Mouse (Mus musculus): ENCODE data around the gene Myh3. TPM values are rescaled to one million over a fixed set of nuclear protein-coding genes. Genes with fewer than 3 reads are reported as not detected.

The Myh3 gene
- polyA plus RNA-seq, 1 experiment from 2014 or later = 0.87 TPM

DNA sequence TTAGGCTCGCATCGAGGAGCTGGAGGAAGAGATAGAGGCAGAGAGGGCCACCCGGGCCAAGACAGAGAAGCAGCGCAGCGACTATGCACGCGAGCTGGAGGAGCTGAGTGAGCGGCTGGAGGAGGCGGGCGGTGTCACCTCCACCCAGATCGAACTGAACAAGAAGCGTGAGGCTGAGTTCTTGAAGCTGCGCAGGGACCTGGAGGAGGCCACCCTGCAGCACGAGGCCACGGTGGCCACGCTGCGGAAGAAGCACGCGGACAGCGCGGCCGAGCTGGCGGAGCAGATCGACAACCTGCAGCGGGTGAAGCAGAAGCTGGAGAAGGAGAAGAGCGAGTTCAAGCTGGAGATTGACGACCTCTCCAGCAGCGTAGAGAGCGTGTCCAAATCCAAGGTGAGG lies 16.4 kb downstream of the Myh3 start:
- H3K4me2 ChIP-seq = no peak overlapping the region
- H3K4me1 ChIP-seq = no peaks in the 10 kb centered on the region
- no peak overlapping the region for H3K27ac ChIP-seq
- H3K36me3 ChIP-seq (replicated peaks) = no peaks in the 10 kb centered on the region
- 80% methylated on average over 29 of the region's 29 CpGs for WGBS
- H3K9ac ChIP-seq = no peak overlapping the region
- H3K27me3 ChIP-seq = 0 out of 2 replicates have a peak, but pooled peaks cover 3% of the 10 kb centered on the region
- no peak for ATAC-seq (ENCODE audit: low FRiP score)
- no peaks in the 10 kb centered on the region for H3K9me3 ChIP-seq
- no peak overlapping the region for H3K4me3 ChIP-seq (replicated peaks)

DNA sequence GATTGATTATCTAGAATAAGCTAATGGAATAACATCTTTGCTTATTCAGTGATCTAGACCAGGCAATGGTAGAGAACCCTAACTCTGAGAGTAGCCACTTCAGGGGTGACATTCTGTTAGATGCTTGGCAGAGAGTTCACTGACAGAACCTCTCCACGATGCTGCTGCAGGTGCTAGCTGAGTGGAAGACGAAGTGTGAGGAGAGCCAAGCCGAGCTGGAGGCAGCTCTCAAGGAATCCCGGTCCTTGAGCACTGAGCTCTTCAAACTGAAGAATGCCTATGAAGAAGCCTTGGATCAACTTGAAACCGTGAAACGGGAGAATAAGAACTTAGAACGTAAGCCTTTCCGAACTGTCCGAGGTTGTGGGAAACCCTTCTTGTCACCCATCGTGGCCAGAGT lies 19.6 kb downstream of the Myh3 start:
- H3K4me2 ChIP-seq = no peak overlapping the region
- 92% methylated on average over 10 of the region's 10 CpGs for WGBS
- no peaks in the 10 kb centered on the region for H3K9me3 ChIP-seq
- H3K4me1 ChIP-seq = no peaks in the 10 kb centered on the region
- ATAC-seq (ENCODE audit: low FRiP score) = no peak
- no peak overlapping the region for H3K27ac ChIP-seq
- H3K4me3 ChIP-seq (replicated peaks) = no peak overlapping the region
- H3K36me3 ChIP-seq (replicated peaks) = no peaks in the 10 kb centered on the region
- H3K27me3 ChIP-seq = peaks cover 12% of the 10 kb centered on the region; the same call in 1 of the 2 replicates
- H3K9ac ChIP-seq = no peak overlapping the region

DNA sequence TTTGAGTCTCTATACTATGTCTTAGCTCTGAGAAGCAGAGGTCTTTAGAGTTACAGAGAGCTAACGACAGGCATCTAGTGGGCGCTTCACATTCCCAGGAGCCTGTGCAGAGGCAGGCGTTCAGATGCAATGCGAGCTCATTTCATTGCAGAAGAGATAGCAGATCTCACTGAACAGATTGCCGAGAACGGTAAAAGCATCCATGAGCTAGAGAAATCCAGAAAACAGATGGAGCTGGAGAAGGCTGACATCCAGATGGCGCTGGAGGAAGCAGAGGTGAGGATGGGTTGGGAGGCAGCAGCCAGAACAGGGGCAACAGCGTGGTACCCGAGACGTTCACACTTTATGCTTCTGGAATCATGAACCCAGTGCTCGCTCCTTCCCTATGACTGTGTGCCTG lies 20.3 kb downstream of the Myh3 start:
- Histone ChIP-seq H3K36me3 (replicated peaks) (no peaks in the 10 kb centered on the region), H3K4me3 (replicated peaks) (no peak overlapping the region), H3K9me3 (no peaks in the 10 kb centered on the region), H3K27me3 (peaks cover 12% of the 10 kb centered on the region; the same call in 1 of the 2 replicates), H3K9ac (no peak overlapping the region), H3K4me2 (no peak overlapping the region), H3K27ac (no peak overlapping the region), H3K4me1 (no peaks in the 10 kb centered on the region)
- no peak for ATAC-seq (ENCODE audit: low FRiP score)
- 85% methylated on average over 11 of the region's 11 CpGs for WGBS

DNA sequence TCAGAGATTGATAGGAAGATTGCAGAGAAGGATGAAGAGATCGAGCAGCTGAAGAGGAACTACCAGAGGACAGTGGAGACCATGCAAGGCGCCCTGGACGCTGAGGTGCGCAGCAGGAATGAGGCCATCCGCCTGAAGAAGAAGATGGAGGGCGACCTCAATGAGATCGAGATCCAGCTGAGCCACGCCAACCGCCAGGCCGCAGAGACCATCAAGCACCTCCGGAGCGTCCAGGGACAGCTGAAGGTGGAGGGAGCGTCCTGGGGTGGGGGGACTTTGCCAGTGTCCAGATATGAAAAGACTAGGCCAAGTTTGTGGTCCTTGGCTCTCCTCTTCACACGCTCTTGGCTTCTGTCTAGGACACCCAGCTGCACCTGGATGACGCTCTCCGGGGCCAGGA lies 21.1 kb downstream of the Myh3 start:
- Histone ChIP-seq H3K4me1 (no peaks in the 10 kb centered on the region), H3K27ac (no peak overlapping the region), H3K4me3 (replicated peaks) (no peak overlapping the region), H3K36me3 (replicated peaks) (no peaks in the 10 kb centered on the region), H3K9me3 (no peaks in the 10 kb centered on the region), H3K4me2 (no peak overlapping the region), H3K27me3 (peaks cover 12% of the 10 kb centered on the region; the same call in 1 of the 2 replicates), H3K9ac (no peak overlapping the region)
- WGBS = 95% methylated on average over 16 of the region's 16 CpGs
- no peak for ATAC-seq (ENCODE audit: low FRiP score)

DNA sequence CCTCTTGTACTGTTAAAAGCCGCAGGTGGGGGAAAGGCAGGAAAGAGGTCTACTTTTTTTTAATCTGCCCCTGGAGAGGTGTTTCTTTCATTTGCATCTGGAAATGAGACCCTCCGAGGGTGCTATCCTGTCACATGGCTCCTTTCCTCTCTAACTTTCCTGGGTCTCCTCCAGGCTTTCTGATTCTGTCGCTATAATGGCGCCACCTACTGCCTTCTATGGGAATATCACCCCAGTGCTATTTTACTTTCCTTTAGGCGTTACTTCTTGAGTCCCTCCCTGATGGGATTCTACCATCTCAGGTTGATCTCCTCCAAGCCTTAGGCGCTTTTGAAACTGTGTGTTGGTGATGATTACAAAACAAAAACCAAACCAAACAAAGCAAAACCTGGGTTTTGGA lies 22.1 kb downstream of the Myh3 start:
- H3K27me3 ChIP-seq = peaks cover 12% of the 10 kb centered on the region; the same call in 1 of the 2 replicates
- no peaks in the 10 kb centered on the region for H3K36me3 ChIP-seq (replicated peaks)
- no peak for ATAC-seq (ENCODE audit: low FRiP score)
- H3K27ac ChIP-seq = no peak overlapping the region
- H3K4me1 ChIP-seq = peaks cover 2% of the 10 kb centered on the region; the same call in 1 of the 2 replicates
- no peaks in the 10 kb centered on the region for H3K9me3 ChIP-seq
- H3K4me2 ChIP-seq = no peak overlapping the region
- 41% methylated on average over 6 of the region's 6 CpGs for WGBS
- no peak overlapping the region for H3K9ac ChIP-seq
- H3K4me3 ChIP-seq (replicated peaks) = no peak overlapping the region

DNA sequence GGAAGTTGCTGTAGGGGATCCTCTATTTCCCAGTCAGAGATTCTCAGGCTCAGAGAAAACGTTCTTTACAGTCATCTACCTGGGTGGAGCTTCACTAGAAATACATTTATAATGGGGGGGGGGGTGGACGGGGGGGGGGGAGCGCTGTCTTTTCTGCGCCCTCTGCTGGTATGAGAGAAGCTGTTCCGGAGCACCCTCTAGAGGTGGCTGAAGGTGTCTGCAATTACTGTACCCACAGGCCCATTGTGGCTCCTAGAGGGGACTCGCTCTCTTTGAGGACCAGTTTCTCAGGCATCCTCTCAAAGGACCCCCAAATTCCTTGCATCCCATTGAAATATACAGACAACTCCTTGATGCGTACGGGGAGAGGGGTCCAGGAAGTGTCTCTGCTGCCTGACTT lies 23.6 kb downstream of the Myh3 start:
- Histone ChIP-seq H3K36me3 (replicated peaks) (no peaks in the 10 kb centered on the region), H3K4me1 (peaks cover 10% of the 10 kb centered on the region), H3K9ac (no peak overlapping the region), H3K4me3 (replicated peaks) (no peak overlapping the region), H3K9me3 (no peaks in the 10 kb centered on the region), H3K27me3 (peaks cover 12% of the 10 kb centered on the region; the same call in 1 of the 2 replicates), H3K4me2 (no peak overlapping the region), H3K27ac (no peak overlapping the region)
- 39% methylated on average over 6 of the region's 8 CpGs for WGBS
- ATAC-seq (ENCODE audit: low FRiP score) = no peak

DNA sequence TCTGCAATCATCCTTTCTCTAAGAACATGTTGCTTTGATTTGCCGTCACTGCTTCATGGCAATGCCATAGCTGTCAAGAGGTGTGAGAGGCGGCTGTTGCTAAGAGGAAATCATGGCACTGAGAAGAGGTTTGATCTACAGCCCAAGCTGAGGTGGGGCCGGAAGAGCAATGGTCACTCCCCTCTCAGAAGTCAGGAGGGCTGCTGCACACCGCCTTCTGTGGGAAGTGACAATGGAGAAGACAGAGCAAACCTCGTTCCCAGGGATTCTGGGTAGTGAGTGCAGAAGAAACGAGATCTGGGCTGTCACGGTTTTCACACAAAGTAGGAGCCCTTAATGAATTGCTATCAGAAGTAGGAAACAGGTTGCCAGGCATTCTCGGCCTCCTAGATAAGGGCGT lies 25.2 kb downstream of the Myh3 start:
- no peak overlapping the region for H3K4me3 ChIP-seq (replicated peaks)
- 88% methylated on average over 9 of the region's 9 CpGs for WGBS
- no peak overlapping the region for H3K4me2 ChIP-seq
- H3K36me3 ChIP-seq (replicated peaks) = no peaks in the 10 kb centered on the region
- H3K9me3 ChIP-seq = no peaks in the 10 kb centered on the region
- no peak overlapping the region for H3K27ac ChIP-seq
- peaks cover 10% of the 10 kb centered on the region for H3K4me1 ChIP-seq
- H3K9ac ChIP-seq = no peak overlapping the region
- ATAC-seq (ENCODE audit: low FRiP score) = no peak
- H3K27me3 ChIP-seq = peaks cover 12% of the 10 kb centered on the region; the same call in 1 of the 2 replicates

DNA sequence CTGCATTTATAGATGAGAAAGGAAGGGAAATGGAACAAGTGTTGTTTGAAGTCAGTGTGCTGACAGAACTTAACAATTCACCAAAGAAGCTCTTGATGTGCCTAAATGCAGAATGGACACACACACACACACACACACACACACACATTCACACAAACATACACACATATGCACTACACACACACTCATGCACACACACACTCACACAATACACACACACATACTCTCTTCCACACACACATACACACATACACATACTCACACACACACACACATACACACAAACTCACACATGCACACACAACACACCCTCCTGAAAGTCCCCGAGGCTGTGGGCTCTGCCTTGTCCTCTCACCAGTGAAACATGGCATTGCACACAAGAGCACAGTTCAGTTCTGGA lies 26.1 kb downstream of the Myh3 start:
- H3K27me3 ChIP-seq = peaks cover 12% of the 10 kb centered on the region; the same call in 1 of the 2 replicates
- no peak overlapping the region for H3K27ac ChIP-seq
- H3K4me1 ChIP-seq = peaks cover 10% of the 10 kb centered on the region
- H3K9me3 ChIP-seq = no peaks in the 10 kb centered on the region
- H3K9ac ChIP-seq = no peak overlapping the region
- 80% methylated on average over 1 of the region's 1 CpGs for WGBS
- no peak for ATAC-seq (ENCODE audit: low FRiP score)
- no peak overlapping the region for H3K4me2 ChIP-seq
- H3K4me3 ChIP-seq (replicated peaks) = no peak overlapping the region
- H3K36me3 ChIP-seq (replicated peaks) = no peaks in the 10 kb centered on the region

DNA sequence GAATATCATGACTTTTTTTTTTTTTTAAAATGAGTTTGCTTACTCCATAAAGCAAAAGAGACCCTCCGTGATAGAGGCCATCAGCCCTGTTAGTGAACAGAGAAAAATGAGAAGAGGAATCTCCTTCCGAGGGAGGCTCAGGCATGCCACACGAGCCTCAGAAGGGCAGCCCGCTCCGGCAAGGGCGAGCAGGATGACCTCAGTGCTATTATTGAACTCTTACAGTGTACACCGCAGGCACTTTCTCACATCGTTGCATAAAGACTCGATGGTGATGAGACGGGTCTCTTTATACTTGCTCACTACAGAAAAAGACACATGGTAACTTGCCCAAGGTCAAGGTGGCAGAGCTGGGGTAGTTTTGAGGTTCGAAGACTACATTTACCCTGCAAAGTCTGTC lies 26.6 kb downstream of the Myh3 start:
- no peak overlapping the region for H3K27ac ChIP-seq
- no peak overlapping the region for H3K4me3 ChIP-seq (replicated peaks)
- H3K36me3 ChIP-seq (replicated peaks) = no peaks in the 10 kb centered on the region
- ATAC-seq (ENCODE audit: low FRiP score) = no peak
- peaks cover 12% of the 10 kb centered on the region; the same call in 1 of the 2 replicates for H3K27me3 ChIP-seq
- WGBS = 72% methylated on average over 11 of the region's 11 CpGs
- peaks cover 10% of the 10 kb centered on the region for H3K4me1 ChIP-seq
- no peak overlapping the region for H3K9ac ChIP-seq
- no peaks in the 10 kb centered on the region for H3K9me3 ChIP-seq
- H3K4me2 ChIP-seq = no peak overlapping the region

DNA sequence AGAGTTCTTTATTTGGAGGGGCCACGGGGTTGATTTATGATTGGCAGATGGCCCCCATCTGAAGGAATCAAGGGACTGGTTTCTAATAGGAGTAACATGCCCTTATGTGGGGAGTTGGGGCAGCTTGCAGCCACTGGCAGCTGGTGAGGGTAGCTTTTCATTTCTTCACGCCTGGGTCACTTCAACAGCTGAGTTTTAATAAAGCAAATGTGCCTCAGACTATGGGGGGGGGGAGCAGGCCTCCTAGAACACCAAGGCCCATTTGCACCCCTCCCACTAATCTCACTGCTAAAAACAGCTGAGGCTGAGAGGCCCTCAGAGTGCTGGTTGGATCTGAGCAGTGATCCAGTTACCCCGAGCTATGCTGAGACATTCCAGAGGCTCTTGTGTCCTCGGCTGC lies 27.6 kb downstream of the Myh3 start:
- WGBS = 46% methylated on average over 4 of the region's 4 CpGs
- H3K36me3 ChIP-seq (replicated peaks) = no peaks in the 10 kb centered on the region
- no peak overlapping the region for H3K27ac ChIP-seq
- no peak overlapping the region for H3K4me3 ChIP-seq (replicated peaks)
- no peak for ATAC-seq (ENCODE audit: low FRiP score)
- H3K4me2 ChIP-seq = no peak overlapping the region
- no peaks in the 10 kb centered on the region for H3K9me3 ChIP-seq
- no peak overlapping the region for H3K9ac ChIP-seq
- H3K4me1 ChIP-seq = peaks cover 10% of the 10 kb centered on the region
- peaks cover 16% of the 10 kb centered on the region; the same call in 1 of the 2 replicates for H3K27me3 ChIP-seq

DNA sequence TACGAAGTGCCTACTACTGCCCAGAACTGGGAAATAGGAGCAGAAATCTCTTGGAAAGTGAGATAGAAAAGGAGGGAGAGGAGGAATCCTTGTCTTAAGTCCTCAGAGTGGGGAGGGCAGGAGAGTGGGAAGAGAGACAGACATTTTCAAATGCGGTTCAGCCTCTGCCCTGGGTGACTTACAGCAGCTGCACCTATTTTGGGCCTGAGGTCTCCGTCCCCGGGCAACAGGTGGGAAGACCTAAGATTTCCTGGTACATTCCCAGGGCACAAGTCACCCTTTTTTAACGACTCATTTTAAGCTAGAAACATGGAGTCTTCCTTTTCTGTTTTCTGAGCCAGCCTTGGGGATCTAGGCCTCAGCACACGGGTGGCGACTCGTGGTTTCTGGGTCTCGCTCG lies 28.9 kb downstream of the Myh3 start:
- H3K27ac ChIP-seq = no peak overlapping the region
- no peak overlapping the region for H3K4me2 ChIP-seq
- 76% methylated on average over 10 of the region's 10 CpGs for WGBS
- peaks cover 10% of the 10 kb centered on the region for H3K4me1 ChIP-seq
- H3K27me3 ChIP-seq = 0 out of 2 replicates have a peak, but pooled peaks cover 18% of the 10 kb centered on the region
- H3K4me3 ChIP-seq (replicated peaks) = no peak overlapping the region
- H3K36me3 ChIP-seq (replicated peaks) = no peaks in the 10 kb centered on the region
- H3K9ac ChIP-seq = no peak overlapping the region
- no peak for ATAC-seq (ENCODE audit: low FRiP score)
- H3K9me3 ChIP-seq = no peaks in the 10 kb centered on the region

DNA sequence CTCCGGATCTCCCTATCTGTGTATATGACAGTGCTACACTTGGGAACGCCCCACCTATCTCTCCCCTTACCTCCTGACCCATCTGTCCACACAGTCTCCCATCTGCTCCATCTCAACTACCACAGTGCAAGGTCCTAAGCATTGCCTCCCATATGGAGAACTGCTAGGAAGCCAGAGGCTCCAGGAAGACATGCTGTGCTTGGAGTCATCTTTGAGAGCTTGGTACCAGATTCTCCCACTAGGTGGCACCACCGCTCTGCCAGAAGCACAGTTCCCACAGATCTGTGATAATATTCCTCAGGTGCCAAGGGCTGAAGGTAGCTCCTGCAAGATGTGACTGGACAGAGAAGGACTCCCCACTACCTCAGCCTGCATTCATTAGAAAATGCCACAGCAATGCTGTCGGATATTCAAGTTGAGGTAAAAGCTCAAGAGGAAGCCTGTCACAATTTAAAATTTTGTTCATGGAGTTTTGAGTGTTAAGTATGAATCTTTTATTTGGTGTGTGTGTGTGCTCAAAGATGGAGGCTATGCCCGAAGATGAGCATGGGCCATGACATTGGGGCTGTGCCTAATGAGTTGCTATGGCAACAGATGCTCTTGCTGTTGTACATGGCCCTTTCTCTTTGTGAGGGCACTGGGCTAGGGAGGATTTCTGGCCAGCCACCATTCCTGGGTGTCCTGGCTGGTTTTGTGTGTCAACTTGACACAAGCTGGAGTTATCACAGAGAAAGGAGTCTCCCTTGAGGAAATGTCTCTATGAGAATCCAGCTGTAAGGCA lies 32.3 kb downstream of the Myh3 start:
- H3K4me1 ChIP-seq = peaks cover 8% of the 10 kb centered on the region; the same call in 1 of the 2 replicates
- no peak overlapping the region for H3K4me3 ChIP-seq (replicated peaks)
- no peak overlapping the region for H3K27ac ChIP-seq
- 34% methylated on average over 5 of the region's 5 CpGs for WGBS
- H3K9me3 ChIP-seq = no peaks in the 10 kb centered on the region
- H3K27me3 ChIP-seq = 0 out of 2 replicates have a peak, but pooled peaks cover 18% of the 10 kb centered on the region
- no peaks in the 10 kb centered on the region for H3K36me3 ChIP-seq (replicated peaks)
- no peak overlapping the region for H3K9ac ChIP-seq
- H3K4me2 ChIP-seq = no peak overlapping the region
- ATAC-seq (ENCODE audit: low FRiP score) = peak; percentile 60
